In the genomic region with DNA sequence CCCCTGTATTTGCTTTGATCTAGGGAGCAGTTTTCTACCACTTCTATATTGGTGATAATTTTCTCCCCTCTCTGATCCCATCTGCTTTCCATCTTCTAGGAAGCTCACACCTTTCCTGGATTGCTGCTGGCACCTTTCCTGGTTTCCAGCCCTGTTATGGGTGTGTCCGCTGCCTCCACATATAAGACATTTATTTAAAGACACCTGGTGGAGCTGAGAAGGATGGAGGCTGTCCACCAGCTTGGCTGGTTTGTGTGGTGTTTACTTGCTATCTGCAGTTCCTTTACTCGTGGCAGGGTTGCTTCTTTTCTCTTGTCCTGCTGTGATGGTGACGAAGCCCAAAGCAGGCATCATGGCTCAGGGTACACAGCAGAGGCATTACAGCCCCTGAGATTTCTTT, we compare ENCODE assay signal across 15 mouse cellular contexts.
"Had no signal": no experiment of that assay in that cellular context is flagged by ENCODE, and none has a peak within 500 bp of the region (broad histone marks: within the 10 kb centered on the region; RNA-seq: fewer than 3 reads in every experiment).

No protein-coding gene starts in this region.

- H3K4me3 ChIP-seq: limb, embryonic 12.5 days; limb, embryonic 15.5 days had no signal

- H3K27ac ChIP-seq: kidney, postnatal 0 days; limb, embryonic 12.5 days; limb, embryonic 15.5 days; liver, embryonic 14.5 days; macrophage had no signal

- DNase-seq: kidney, adult 2 months; kidney, postnatal 25 days; layer of hippocampus, postnatal 36 days; left cerebral cortex, postnatal 4 days; liver, postnatal 0 days; lung, embryonic 14.5 days; midbrain, embryonic 14.5 days; thymus, adult 2 months; thymus, postnatal 14 days; thymus, postnatal 4 days had no signal
